Mouse (Mus musculus) kidney, embryonic 14.5 days (tissue): Measurements from ENCODE around the gene Peli2. TPM values are rescaled to one million over a fixed set of nuclear protein-coding genes. Genes with fewer than 3 reads are reported as not detected.

Experiments used
- ATAC-seq: fragments of 200-750 bp; cut with Nextera tagmentation; 2 replicates; pipeline ENCODE4 v1.8.0; 2017; ENCODE audit warnings: moderate number of reproducible peaks, mild to moderate bottlenecking, moderate TSS enrichment, moderate library complexity; ENCODE audit not compliant: low FRiP score, low TSS enrichment
- H3K27ac ChIP-seq: fragments of 300-500 bp; sonication (generic); 2 replicates; pipeline ENCODE4 v1.5.1; 2014; ENCODE audit warnings: low read depth, mild to moderate bottlenecking, low read length, moderate library complexity, mixed read lengths
- H3K27me3 ChIP-seq: fragments of 300-500 bp; sonication (generic); 2 replicates; pipeline ENCODE4 v1.6.1; 2014; ENCODE audit warnings: mild to moderate bottlenecking, low read length; ENCODE audit not compliant: control insufficient read depth, insufficient read depth
- H3K36me3 ChIP-seq: fragments of 300-500 bp; sonication (generic); 2 replicates; pipeline ENCODE4 v1.6.1; 2014; ENCODE audit warnings: low read length, mixed read lengths; ENCODE audit not compliant: control insufficient read depth, insufficient read depth
- H3K4me1 ChIP-seq: fragments of 300-500 bp; sonication (generic); 2 replicates; pipeline ENCODE4 v1.6.1; 2014; ENCODE audit warnings: low read length, mixed read lengths; ENCODE audit not compliant: control insufficient read depth, insufficient read depth
- H3K4me2 ChIP-seq: fragments of 300-500 bp; sonication (generic); replicated peaks from 2 replicates; pipeline ENCODE4 v1.6.1; 2014; ENCODE audit warnings: low read depth, mild to moderate bottlenecking, low read length
- H3K4me3 ChIP-seq: fragments of 300-500 bp; sonication (generic); 2 replicates; pipeline ENCODE4 v1.5.1; 2014; ENCODE audit warnings: mild to moderate bottlenecking, low read length
- H3K9ac ChIP-seq: fragments of 300-500 bp; sonication (generic); 2 replicates; pipeline ENCODE4 v1.6.1; 2014; ENCODE audit warnings: low read depth, mild to moderate bottlenecking, low read length, moderate library complexity
- H3K9me3 ChIP-seq: fragments of 300-500 bp; sonication (generic); 2 replicates; pipeline ENCODE4 v1.6.1; 2016; ENCODE audit warnings: low read length; ENCODE audit not compliant: control insufficient read depth
- WGBS: fragments of 180-500 bp; shearing (Covaris S2); extraction: QIAGEN DNeasy Blood & Tissue Kit; methylation state at CpG from one replicate; pipeline ENCODE4 v1.1.7; 2014; 5-methylcytosine and 5-hydroxymethylcytosine counted together
- polyA plus RNA-seq: library from polyadenylated mRNA; unstranded; fragments of >200 nt; fragmentation: Nextera tagmentation; extraction: Ambion mirVana; gene quantifications from 2 replicates; pipeline ENCODE4 v1.2.1, GENCODE M21; 2014

Gene Peli2
- polyA plus RNA-seq, 1 experiment from 2014 or later: 10.8 TPM

DNA sequence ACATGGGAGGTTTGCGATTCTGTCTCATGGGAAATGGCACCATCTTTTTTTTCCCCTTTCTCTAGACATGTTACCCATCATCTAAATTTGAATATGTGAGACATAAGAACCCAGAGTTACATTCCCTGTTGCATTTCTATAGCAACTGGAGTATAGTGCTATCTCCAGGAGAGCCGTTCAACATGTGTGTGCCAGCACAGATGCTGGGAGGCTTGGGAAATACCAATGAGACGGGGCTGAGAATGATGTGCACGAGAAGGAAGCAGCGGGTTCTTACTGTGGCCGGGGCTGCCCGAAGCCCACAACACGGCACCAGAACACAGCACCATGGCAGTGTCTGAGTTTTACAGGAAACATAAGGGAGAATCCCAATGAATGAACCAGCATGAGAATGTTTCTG lies 29.5 kb upstream of the Peli2 start:
- 87% methylated on average over 8 of the region's 8 CpGs for WGBS
- Histone ChIP-seq H3K4me1 (no peaks in the 10 kb centered on the region), H3K9me3 (no peaks in the 10 kb centered on the region), H3K36me3 (no peaks in the 10 kb centered on the region), H3K27me3 (no peaks in the 10 kb centered on the region), H3K4me2 (no peak overlapping the region), H3K9ac (no peak overlapping the region), H3K27ac (no peak overlapping the region), H3K4me3 (no peak overlapping the region)
- no peak for ATAC-seq

DNA sequence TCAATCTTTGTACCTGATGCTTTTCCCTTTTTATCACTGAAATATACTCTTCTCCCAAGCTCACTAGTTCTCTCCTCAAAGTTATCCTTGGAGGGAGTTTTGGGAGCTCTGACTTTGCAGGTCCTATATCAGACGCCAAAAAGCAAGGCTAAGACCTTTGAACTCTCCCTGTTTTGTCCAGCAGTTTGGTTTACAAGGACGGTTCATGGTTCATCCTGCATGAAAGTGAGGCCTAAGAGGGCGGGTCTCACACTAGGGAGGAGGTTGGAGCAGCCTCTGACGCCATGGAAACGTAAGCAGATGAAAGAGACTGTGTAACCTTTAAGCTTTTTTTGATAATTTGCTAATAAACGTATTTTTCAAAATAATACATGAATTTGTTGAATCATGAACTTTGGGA lies 22.4 kb upstream of the Peli2 start:
- Histone ChIP-seq H3K4me3 (no peak overlapping the region), H3K9me3 (no peaks in the 10 kb centered on the region), H3K27ac (no peak overlapping the region), H3K9ac (no peak overlapping the region), H3K4me2 (no peak overlapping the region), H3K36me3 (no peaks in the 10 kb centered on the region), H3K4me1 (no peaks in the 10 kb centered on the region), H3K27me3 (no peaks in the 10 kb centered on the region)
- no peak for ATAC-seq
- 50% methylated on average over 6 of the region's 6 CpGs for WGBS

DNA sequence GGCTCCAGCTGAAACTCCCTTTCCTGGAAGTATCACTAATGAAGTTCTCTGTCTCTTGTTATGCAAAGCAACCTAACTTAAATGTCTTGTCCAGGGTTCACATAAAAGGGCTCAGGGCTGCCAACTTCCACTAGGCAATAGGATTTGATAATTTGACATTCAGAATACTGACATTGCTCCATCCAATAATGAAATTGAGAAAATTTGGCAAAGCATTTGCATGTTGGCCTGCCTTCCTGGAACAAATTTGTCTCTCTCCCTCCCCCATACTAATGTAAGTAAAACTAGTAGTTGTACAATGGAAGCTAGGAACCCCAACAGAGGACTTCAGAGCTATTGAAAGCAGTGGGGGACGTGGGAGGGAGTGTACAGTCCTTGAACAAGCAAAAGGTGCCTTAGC lies 21.3 kb upstream of the Peli2 start:
- WGBS: 41% methylated on average over 1 of the region's 1 CpGs
- H3K27ac ChIP-seq: no peak overlapping the region
- no peaks in the 10 kb centered on the region for H3K36me3 ChIP-seq
- H3K9ac ChIP-seq: no peak overlapping the region
- ATAC-seq: no peak
- H3K4me3 ChIP-seq: no peak overlapping the region
- H3K4me1 ChIP-seq: no peaks in the 10 kb centered on the region
- no peaks in the 10 kb centered on the region for H3K27me3 ChIP-seq
- H3K9me3 ChIP-seq: no peaks in the 10 kb centered on the region
- H3K4me2 ChIP-seq: no peak overlapping the region

DNA sequence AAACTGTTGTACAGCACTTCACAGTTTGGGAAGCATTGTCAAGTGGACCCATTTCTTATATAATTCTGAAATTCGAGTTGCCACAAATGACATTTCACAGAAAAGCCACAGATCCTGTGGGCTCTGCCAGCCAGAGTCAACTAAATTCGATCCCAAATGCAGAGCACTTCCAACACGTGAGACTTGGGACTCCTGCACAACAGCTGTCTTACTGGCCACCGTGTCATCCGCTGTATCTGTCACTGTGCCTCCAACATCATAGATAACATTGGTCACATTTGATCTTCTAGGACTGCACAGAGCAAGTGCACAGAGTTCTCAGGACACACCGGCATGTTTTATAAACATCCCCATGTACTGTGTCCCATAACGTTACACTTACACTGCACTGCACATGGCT lies 14.2 kb upstream of the Peli2 start:
- WGBS: 81% methylated on average over 7 of the region's 7 CpGs
- H3K27me3 ChIP-seq: no peaks in the 10 kb centered on the region
- H3K27ac ChIP-seq: no peak overlapping the region
- no peaks in the 10 kb centered on the region for H3K36me3 ChIP-seq
- no peak overlapping the region for H3K4me3 ChIP-seq
- no peaks in the 10 kb centered on the region for H3K9me3 ChIP-seq
- H3K9ac ChIP-seq: no peak overlapping the region
- ATAC-seq: no peak
- H3K4me1 ChIP-seq: no peaks in the 10 kb centered on the region
- no peak overlapping the region for H3K4me2 ChIP-seq

DNA sequence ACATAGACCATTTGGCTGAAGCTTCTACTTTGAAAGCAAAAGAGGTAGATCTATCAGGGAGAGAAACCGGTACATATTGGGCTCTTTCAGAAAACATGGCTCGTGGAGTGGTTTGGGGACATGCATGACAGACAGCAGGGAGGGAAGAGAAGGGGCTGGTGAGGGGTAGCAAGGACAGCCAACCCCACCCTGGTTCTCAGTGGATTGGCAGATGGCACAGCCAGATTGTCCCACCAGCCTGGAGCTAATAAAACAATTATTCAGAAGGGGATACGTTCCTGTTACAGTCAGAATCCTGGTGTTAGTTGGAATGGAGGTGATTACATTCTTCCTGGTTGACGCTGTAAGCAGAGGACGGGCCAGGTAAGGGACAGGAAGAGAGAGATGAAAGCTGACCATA lies 2.6 kb upstream of the Peli2 start:
- Histone ChIP-seq H3K4me3 (no peak overlapping the region), H3K9me3 (no peaks in the 10 kb centered on the region), H3K9ac (no peak overlapping the region), H3K4me2 (no peak overlapping the region), H3K36me3 (no peaks in the 10 kb centered on the region), H3K27me3 (no peaks in the 10 kb centered on the region), H3K4me1 (no peaks in the 10 kb centered on the region), H3K27ac (no peak overlapping the region)
- ATAC-seq: no peak
- WGBS: 71% methylated on average over 5 of the region's 5 CpGs

DNA sequence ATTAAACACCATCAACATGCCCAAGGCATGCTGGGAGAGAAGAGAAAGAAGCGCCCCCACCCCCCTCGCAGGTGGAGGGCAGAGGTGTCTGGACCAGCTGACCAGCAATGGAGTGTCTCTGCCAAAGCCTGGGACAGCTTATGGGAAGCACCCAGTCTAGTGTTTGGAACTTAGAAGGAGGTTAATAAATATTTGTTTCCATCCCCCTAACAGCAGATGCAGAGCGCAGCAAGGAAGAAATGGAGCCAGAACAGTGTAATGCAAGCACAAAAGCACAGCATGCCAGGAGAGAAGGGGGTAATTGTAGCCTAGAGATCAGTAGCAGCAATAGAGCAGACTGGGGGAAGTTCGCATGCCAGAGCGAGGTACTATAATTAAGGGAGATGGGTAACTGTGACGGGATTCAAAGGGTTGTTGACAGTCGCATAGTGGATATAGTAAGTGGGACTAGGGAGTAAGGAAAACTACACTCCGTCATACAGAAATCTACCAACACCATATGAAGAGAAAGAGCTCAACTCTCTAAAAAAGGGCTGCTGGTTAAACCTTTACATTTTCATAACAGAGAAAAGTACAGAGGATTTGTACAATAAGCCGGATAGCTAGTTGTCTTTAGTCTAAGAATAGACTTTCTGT lies 1.5 kb upstream of the Peli2 start:
- Histone ChIP-seq H3K9ac (no peak overlapping the region), H3K4me1 (peaks cover 4% of the 10 kb centered on the region; the same call in 1 of the 2 replicates), H3K27ac (no peak overlapping the region), H3K4me2 (peak overlapping the region; percentile 63; the same call in 1 of the 2 replicates), H3K9me3 (no peaks in the 10 kb centered on the region), H3K27me3 (no peaks in the 10 kb centered on the region), H3K4me3 (peak overlapping the region; percentile 1; the same call in 1 of the 2 replicates), H3K36me3 (no peaks in the 10 kb centered on the region)
- 9% methylated on average over 9 of the region's 9 CpGs for WGBS
- no peak for ATAC-seq

DNA sequence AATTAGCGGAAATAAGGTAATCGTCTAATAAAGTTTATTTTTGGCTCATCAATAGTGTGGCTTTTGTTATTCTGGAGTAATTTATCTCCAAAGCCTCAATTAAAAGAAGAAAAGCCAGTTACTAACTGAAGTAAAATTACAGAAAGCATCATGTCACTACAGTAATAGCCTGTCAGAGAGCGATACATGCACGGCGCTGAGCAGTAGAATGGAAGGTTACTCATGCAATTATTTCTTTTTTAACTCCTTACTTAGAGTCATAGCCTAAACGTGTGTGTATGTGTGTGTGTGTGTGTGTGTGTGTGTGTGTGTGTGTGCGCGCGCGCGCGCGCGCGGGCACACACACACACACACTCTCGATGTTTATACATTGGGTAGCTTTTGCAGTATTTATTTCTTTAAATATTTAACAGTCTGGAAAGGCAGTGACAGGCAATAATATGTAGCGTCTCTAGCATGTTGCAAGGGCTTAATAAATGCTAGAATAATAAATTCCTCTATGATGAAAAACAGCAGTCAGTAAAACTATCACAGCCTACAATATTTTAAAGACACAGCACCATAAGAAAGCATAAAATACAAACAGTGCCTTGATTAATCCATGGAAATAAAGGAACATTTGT lies 864 bp upstream of the Peli2 start:
- Histone ChIP-seq H3K36me3 (no peaks in the 10 kb centered on the region), H3K27me3 (no peaks in the 10 kb centered on the region), H3K9ac (no peak overlapping the region), H3K4me2 (peak overlapping the region; percentile 63), H3K27ac (no peak overlapping the region), H3K4me1 (peaks cover 10% of the 10 kb centered on the region; the same call in 1 of the 2 replicates), H3K4me3 (peak overlapping the region; percentile 73), H3K9me3 (no peaks in the 10 kb centered on the region)
- 16% methylated on average over 17 of the region's 17 CpGs for WGBS
- no peak for ATAC-seq

DNA sequence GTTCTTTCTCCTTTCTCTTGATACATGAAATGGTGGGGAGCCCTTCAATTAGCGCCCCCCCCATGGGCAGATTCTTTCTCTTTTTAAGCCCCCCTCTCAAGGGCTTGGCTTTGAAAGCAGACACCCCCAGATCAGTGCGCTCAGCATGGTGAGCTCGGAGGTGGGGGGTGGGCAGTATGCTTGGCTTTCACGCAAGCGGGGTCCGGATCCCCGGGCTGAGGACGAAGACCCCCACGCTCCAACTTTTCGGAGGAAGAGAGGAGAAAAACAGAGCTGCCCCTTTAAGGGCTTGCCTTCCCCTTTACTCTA lies 226 bp upstream of the Peli2 start:
- no peak for ATAC-seq
- Histone ChIP-seq H3K4me2 (peak overlapping the region; percentile 63), H3K27me3 (no peaks in the 10 kb centered on the region), H3K4me1 (peaks cover 16% of the 10 kb centered on the region; the same call in 1 of the 2 replicates), H3K36me3 (no peaks in the 10 kb centered on the region), H3K27ac (no peak overlapping the region), H3K4me3 (peak overlapping the region; percentile 73), H3K9ac (peak overlapping the region; percentile 67; the same call in 1 of the 2 replicates), H3K9me3 (no peaks in the 10 kb centered on the region)
- 0% methylated on average over 10 of the region's 10 CpGs for WGBS
